Mouse (Mus musculus) stomach, postnatal 0 days (tissue): Measurements from ENCODE around the gene Bach2. TPM values are rescaled to one million over a fixed set of nuclear protein-coding genes. Genes with fewer than 3 reads are reported as not detected.
A peak's percentile ranks its signal among the peaks of the same experiment; 100 is the strongest.

Experiments
- ATAC-seq: fragments of 200-750 bp; cut with Nextera tagmentation; 2 replicates; pipeline ENCODE4 v1.8.0; 2017; ENCODE audit not compliant: low FRiP score, low TSS enrichment
- DNase-seq: peaks from one replicate; pipeline ENCODE4 v3.0.0-alpha.2; 2016; ENCODE audit warnings: low spot score
- H3K27ac ChIP-seq: fragments of 300-500 bp; sonication (generic); replicated peaks from 2 replicates; pipeline ENCODE4 v1.5.1; 2014; ENCODE audit warnings: mild to moderate bottlenecking, control low read depth
- H3K27me3 ChIP-seq: fragments of 300-500 bp; sonication (generic); 2 replicates; pipeline ENCODE4 v1.6.1; 2014; ENCODE audit warnings: low read length; ENCODE audit not compliant: control insufficient read depth, insufficient read depth
- H3K36me3 ChIP-seq: fragments of 300-500 bp; sonication (generic); 2 replicates; pipeline ENCODE4 v1.6.1; 2014; ENCODE audit warnings: low read length, mixed read lengths; ENCODE audit not compliant: control insufficient read depth, insufficient read depth
- H3K4me1 ChIP-seq: fragments of 300-500 bp; sonication (generic); replicated peaks from 2 replicates; pipeline ENCODE4 v1.6.1; 2014; ENCODE audit warnings: antibody characterized with exemption; ENCODE audit not compliant: control insufficient read depth, insufficient read depth
- H3K4me2 ChIP-seq: fragments of 300-500 bp; sonication (generic); replicated peaks from 2 replicates; pipeline ENCODE4 v1.6.1; 2014; ENCODE audit warnings: low read depth, mild to moderate bottlenecking, control low read depth, moderate library complexity
- H3K4me3 ChIP-seq: fragments of 300-500 bp; sonication (generic); 2 replicates; pipeline ENCODE4 v1.5.1; 2014; ENCODE audit warnings: low read depth, low read length, control low read depth
- H3K9ac ChIP-seq: fragments of 300-500 bp; sonication (generic); 2 replicates; pipeline ENCODE4 v1.6.1; 2014; ENCODE audit warnings: mild to moderate bottlenecking, low read length, control low read depth, mixed read lengths
- H3K9me3 ChIP-seq: fragments of 300-500 bp; sonication (generic); 2 replicates; pipeline ENCODE4 v1.6.1; 2016; ENCODE audit warnings: low read length; ENCODE audit not compliant: control insufficient read depth
- CTCF ChIP-seq: IDR thresholded peaks from 2 replicates; pipeline ENCODE4 v1.5.1; 2016; ENCODE audit warnings: antibody characterized with exemption, low read depth, mild to moderate bottlenecking, moderate library complexity
- EP300 ChIP-seq: optimal IDR thresholded peaks from 2 replicates; pipeline ENCODE3; 2016; ENCODE audit warnings: antibody characterized with exemption
- WGBS: fragments of 180-500 bp; shearing (Covaris S2); extraction: QIAGEN DNeasy Blood & Tissue Kit; methylation state at CpG from one replicate; pipeline ENCODE4 v1.1.7; 2014; 5-methylcytosine and 5-hydroxymethylcytosine counted together
- polyA plus RNA-seq: library from polyadenylated mRNA; unstranded; fragments of >200 nt; fragmentation: Nextera tagmentation; extraction: Ambion mirVana; gene quantifications from 2 replicates; pipeline ENCODE4 v1.2.1, GENCODE M21; 2015

The Bach2 gene
- polyA plus RNA-seq, 1 experiment from 2014 or later: 1.9 TPM

GRCm38 (mm10) chr4:32375721-32376526, 137.3 kb downstream of the Bach2 start:
- H3K4me1 ChIP-seq: peaks cover 2% of the 10 kb centered on the region; the same call in 1 of the 2 replicates
- peak overlapping the region; percentile 53 for H3K27ac ChIP-seq
- H3K4me3 ChIP-seq: no peak overlapping the region
- H3K4me2 ChIP-seq: no peak overlapping the region
- no peaks in the 10 kb centered on the region for H3K27me3 ChIP-seq
- no peak for TF ChIP-seq CTCF
- TF ChIP-seq EP300: peak; percentile 57
- no peak overlapping the region for H3K9ac ChIP-seq
- DNase-seq (no peak), ATAC-seq (peak; percentile 87)
- 72% methylated on average over 16 of the region's 16 CpGs for WGBS
- no peaks in the 10 kb centered on the region for H3K36me3 ChIP-seq
- no peaks in the 10 kb centered on the region for H3K9me3 ChIP-seq

DNA sequence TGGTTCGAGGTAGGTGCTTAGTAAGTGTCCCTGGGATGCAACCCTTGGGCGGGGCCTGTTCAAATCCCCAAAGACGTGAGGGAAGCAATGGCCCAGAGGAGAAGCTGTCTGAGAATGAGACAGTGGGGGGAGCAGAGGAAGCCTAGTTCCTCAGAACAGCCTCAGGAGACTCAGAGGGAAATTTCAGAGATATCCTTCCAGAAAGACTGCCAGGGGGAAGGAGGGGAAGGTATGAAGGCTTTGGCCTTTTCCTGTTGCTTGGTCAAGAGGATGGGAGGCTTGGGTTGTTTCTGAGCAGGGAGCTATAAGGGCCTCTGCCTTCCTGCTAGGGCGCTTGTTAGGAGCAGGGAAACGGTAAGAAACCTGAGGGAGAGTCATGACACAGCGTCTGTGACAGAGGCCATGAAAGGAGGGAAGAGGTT, 137.9 kb downstream of the Bach2 start:
- no peak overlapping the region for H3K9ac ChIP-seq
- H3K4me3 ChIP-seq: no peak overlapping the region
- 75% methylated on average over 6 of the region's 6 CpGs for WGBS
- H3K27ac ChIP-seq: peak overlapping the region; percentile 53
- peaks cover 2% of the 10 kb centered on the region; the same call in 1 of the 2 replicates for H3K4me1 ChIP-seq
- TF ChIP-seq EP300 (no peak), CTCF (no peak)
- no peaks in the 10 kb centered on the region for H3K36me3 ChIP-seq
- ATAC-seq (no peak), DNase-seq (no peak)
- no peaks in the 10 kb centered on the region for H3K27me3 ChIP-seq
- H3K4me2 ChIP-seq: no peak overlapping the region
- no peaks in the 10 kb centered on the region for H3K9me3 ChIP-seq

GRCm38 (mm10) chr4:32379140-32379539, 140.5 kb downstream of the Bach2 start:
- no peak for ATAC-seq
- no peak for TF ChIP-seq EP300
- TF ChIP-seq CTCF: peak; percentile 34; the same call in 1 of the 2 replicates
- Histone ChIP-seq H3K9ac (no peak overlapping the region), H3K27me3 (no peaks in the 10 kb centered on the region), H3K36me3 (no peaks in the 10 kb centered on the region), H3K27ac (no peak overlapping the region), H3K4me2 (no peak overlapping the region), H3K4me3 (no peak overlapping the region), H3K9me3 (no peaks in the 10 kb centered on the region), H3K4me1 (peaks cover 3% of the 10 kb centered on the region; the same call in 1 of the 2 replicates)
- DNase-seq: no peak
- WGBS: 86% methylated on average over 7 of the region's 7 CpGs

DNA sequence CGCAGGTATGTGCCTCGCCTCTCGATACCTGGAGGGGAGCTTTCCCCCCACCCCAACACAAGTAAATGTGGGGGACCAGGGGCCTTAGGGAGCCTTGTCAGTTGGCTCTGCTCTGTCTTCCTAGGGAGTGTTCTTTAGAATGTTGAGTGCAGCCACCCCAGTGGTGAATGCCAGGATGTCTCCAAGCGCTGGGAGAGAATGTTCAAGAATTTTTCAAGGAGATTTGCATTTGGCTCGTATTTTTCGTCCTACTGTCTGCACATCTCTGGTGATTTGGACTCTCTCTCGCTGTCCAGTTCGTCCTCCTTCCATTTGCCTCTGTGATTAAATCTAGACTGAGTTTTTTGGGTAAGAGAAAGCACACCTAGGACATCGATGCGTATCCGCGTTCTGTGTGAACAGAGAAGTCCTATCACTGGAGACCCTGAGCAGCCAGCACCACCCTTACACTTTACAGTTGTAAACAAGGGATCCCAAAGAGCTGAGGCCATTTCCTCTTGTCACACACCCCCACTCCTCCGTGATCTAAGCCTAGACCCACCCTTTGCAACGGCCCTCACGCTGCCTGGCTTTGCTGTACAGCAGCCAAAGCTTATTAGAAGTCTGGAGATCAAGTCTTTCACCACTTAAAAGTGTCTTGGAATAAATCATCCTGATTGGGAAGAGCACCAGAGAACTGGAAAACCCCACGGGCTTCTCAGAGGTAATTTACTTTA, 143.2 kb downstream of the Bach2 start:
- Histone ChIP-seq H3K4me1 (peaks cover 3% of the 10 kb centered on the region; the same call in 1 of the 2 replicates), H3K27ac (no peak overlapping the region), H3K27me3 (no peaks in the 10 kb centered on the region), H3K4me3 (no peak overlapping the region), H3K36me3 (no peaks in the 10 kb centered on the region), H3K4me2 (no peak overlapping the region), H3K9me3 (no peaks in the 10 kb centered on the region), H3K9ac (no peak overlapping the region)
- ATAC-seq (no peak), DNase-seq (no peak)
- no peak for TF ChIP-seq EP300
- no peak for TF ChIP-seq CTCF
- WGBS: 53% methylated on average over 16 of the region's 16 CpGs

DNA sequence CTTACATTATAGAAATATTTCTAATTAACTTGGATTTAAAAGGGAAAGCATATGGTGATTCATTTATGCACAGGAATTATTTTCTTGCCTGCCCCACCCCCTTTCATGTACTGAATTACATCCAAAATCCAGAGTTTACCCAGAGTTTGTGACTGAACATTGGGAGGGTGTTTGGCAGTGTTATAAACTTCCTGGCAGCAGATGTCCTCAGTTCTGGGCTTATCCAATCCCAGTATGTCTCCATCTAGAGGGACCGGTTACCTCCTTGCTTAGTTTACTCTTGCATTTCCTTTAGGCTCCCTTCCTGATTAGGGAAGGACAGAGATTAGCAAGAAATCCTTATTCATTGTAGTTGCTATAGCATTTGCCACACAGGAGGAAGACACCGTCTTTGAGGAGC, 146.5 kb downstream of the Bach2 start:
- no peak overlapping the region for H3K4me2 ChIP-seq
- no peaks in the 10 kb centered on the region for H3K36me3 ChIP-seq
- no peak overlapping the region for H3K9ac ChIP-seq
- H3K4me1 ChIP-seq: peaks cover 3% of the 10 kb centered on the region; the same call in 1 of the 2 replicates
- H3K27me3 ChIP-seq: no peaks in the 10 kb centered on the region
- TF ChIP-seq CTCF (peak; percentile 23; the same call in 1 of the 2 replicates), EP300 (no peak)
- ATAC-seq (no peak), DNase-seq (no peak)
- H3K9me3 ChIP-seq: no peaks in the 10 kb centered on the region
- no peak overlapping the region for H3K4me3 ChIP-seq
- no peak overlapping the region for H3K27ac ChIP-seq
- whole genome bisulfite sequencing: 58% methylated on average over 2 of the region's 2 CpGs
